Mouse (Mus musculus) liver, adult 2 months (tissue): ENCODE measurements around the gene Prkch.

Source experiments
- CTCF ChIP-seq: fragments of 200-500 bp; IDR thresholded peaks from 2 replicates; pipeline ENCODE4 v1.5.1; 2011; ENCODE audit warnings: low read depth, low read length, control low read depth
- POLR2A ChIP-seq: fragments of 200-500 bp; IDR thresholded peaks from 2 replicates; pipeline ENCODE4 v1.6.1; 2011; ENCODE audit warnings: low read length, control low read depth; ENCODE audit not compliant: insufficient read depth; ENCODE audit errors: extremely low read depth

DNA sequence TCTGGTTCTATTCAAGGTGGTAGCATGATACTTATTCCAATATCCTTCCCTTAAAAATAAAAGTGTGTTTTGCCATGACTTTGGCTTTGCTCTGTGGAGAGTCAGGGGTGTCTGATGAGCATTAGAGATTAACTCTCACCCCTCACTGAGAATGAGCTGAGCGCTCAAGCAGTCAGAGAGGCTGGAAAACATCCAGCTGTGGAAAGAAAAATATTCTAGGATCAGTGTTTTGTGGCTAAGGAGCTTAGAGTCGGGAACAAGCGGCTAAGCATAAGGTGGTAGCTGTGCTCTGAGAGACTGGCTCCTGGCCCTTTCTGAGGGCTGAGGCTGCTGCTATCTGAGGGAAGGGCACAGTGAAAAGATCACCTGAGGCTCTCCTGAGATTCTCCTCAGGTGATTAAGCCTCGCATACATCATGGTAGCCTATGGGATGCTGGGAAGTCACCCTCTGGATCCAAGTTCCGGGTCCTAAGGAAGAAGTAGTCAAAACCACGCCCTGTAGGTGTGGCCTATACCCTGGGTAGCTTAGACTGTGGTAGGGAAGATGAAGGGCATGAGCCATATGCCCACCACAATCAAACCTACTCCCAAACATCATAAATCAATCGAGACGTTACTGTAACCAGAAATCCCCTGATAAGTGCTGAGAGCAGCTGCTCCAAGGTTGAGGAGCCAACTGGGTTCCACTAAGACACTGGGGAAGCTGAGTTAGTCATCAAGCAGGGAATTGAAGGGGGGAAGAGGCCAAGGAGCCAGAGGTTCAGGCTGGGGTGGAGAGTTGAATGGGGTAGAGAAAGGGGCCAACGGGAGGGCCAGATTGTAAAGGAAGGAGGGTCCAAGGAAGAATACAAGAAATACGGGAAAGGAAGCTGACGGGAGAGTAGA lies 228.7 kb downstream of the Prkch start:
- TF ChIP-seq CTCF: no peak
- TF ChIP-seq POLR2A: no peak
